Mouse (Mus musculus) thymus, postnatal 25 days (tissue): ENCODE data around the gene Wdr93.
"Not testable (repeated sequence)": the region's sequence is repeated elsewhere in the genome, so short reads cannot be mapped to it uniquely, and the experiment has no call there.

ENCODE experiments used
- DNase-seq: peaks from one replicate; pipeline ENCODE4 v3.0.0; 2022

Wdr93 gene

DNA sequence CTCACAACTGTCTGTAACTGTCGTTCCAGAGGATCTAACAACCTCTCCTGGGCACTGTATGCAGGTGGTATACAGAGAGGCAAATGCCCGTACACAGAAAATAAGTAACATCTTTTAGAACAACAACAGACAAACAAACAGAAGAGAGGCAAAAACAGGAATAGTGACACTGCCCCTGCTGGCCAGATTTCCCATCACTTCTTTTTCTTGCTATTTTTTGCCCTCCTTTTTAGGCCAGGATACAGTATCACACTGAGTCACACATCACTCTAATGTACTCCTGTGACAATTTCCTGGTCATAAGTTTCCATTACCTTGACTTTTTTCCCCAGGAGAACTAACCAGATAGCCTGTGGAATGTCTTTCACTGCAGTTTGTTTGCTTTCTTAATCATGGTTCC is 13.4 kb downstream of the Wdr93 start:
- DNase-seq: no peak

DNA sequence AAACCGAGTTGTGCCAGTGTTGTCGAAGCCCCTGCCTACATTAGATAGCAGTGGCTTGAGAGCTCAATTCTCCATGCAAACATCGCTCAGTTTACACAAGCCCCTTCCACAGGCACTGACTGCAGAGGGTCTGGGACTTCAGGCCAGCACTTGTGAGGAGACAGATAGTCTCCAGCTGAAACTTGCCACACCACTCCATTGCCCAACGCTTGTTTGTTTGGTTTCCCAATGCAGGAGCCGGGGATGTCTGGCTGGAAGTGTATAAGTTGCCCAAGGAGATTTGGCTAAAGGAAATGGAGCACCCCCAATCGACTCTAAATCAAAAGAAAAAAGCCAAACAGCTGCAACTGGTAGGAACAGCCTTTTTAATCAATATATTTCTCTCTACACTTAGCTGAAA is 15.2 kb downstream of the Wdr93 start:
- DNase-seq: no peak

DNA sequence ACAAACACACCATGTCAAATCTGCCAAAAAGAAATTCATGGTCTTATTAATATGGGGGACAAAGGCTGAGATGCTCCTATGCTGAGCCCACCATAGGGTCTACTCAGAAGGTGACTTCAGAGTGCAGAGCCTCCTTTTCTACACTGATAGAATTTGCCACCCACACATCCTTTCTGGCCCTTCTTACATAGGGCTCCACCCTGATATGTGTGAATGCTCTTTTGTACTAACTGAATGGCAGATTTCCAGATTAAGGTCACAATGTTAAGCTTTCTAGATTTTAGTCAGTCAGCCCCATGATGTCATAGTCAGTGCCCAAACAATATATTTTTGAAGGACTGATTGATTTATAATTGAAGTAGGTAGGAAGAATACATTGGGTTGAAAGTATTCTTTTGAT is 16.8 kb downstream of the Wdr93 start:
- no peak for DNase-seq

DNA sequence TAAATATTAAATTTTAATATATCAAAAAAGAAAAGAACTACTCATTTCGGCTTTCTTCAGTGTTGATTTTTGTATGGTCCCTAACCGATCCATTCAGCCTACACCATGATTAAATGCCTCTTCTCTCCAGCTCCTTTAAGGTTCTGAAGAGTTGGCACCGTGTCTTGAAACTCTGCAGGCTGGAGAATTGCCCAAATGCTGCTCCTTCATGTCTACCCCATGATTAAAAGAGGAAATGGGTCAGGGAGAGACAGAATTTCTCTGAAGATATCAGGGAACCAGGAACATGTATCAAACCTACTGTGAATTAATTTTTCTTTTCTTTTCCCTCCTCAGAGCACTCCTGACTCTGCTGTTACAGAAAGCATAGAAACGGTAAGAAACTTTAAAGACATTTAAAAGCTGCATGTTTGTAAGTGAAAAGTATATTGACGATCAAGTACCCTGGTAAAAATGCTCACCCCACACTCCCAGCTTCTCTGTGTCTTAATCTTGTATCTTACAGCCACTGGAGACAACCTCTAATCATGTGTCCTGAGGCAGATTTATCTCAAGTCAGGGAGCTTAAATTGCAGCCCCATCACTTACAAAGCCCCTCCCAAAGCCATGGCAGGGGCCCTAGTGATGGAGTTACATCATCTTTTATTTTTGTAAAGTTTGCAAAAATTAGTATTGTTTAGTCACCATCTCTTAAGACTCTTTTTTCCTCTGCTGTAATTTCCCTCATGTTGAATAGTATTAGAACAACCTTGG is 18.3 kb downstream of the Wdr93 start:
- no peak for DNase-seq

GRCm38 (mm10) chr7:79762106-79762505 is 19.1 kb downstream of the Wdr93 start:
- DNase-seq: no peak

DNA sequence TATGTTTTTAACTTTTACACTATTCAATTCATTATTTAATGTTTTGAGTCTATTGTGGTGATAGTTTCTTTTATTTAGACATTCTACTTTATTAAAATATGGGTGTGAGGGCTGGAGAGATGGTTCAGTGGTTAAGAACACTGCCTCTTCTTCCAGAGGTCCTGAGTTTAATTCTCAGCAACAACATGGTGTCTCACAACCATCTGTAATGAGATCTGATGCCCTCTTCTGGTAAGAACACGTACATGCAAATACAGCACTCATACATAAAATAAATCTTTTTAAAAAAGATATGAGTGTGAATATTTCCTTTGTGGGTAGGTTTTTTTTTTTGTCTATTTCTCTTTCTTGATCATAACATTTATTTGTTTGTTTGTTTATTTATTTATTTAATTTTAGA is 23.0 kb downstream of the Wdr93 start:
- no peak for DNase-seq

- DNase-seq: no peak
Measured at GRCm38 (mm10) chr7:79769664-79770063, 26.7 kb downstream of the Wdr93 start.

GRCm38 (mm10) chr7:79771561-79772512 is 28.9 kb downstream of the Wdr93 start:
- no peak for DNase-seq

GRCm38 (mm10) chr7:79780647-79781626 is 38.0 kb downstream of the Wdr93 start:
- DNase-seq: peak; percentile 60

GRCm38 (mm10) chr7:79781826-79782515 is 39.0 kb downstream of the Wdr93 start:
- no peak for DNase-seq

GRCm38 (mm10) chr7:79782516-79782855 is 39.5 kb downstream of the Wdr93 start:
- no peak for DNase-seq

DNA sequence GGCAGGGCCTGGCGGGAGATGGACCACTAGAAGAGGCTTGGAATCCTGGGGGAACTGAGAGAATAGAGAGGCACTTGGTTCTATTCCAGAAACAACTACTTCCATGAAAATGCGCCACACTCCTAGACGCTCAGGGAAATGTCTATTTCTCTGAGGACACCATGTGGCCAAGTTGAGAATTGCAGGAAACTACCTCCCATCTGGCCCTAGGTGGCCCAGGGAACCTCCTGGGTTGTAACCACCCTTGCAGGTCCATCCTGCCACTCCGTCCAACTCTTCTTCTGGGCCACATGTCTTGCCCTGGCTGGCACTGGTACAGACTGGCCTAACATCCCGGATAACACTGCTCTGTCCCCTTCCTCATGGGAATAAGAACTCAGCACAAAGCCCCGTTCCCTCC is 43.3 kb downstream of the Wdr93 start:
- DNase-seq: peak; percentile 57

GRCm38 (mm10) chr7:79789812-79790211 is 46.8 kb downstream of the Wdr93 start:
- not testable (repeated sequence) for DNase-seq

- DNase-seq: peak; percentile 41
Measured at GRCm38 (mm10) chr7:79792635-79793421, 49.9 kb downstream of the Wdr93 start.

- DNase-seq: no peak
Measured at GRCm38 (mm10) chr7:79793688-79794087, 50.7 kb downstream of the Wdr93 start, which contains the start of gene Mesp1. TSS of gene Mesp1 (minus strand) at chr7:79793788.

DNA sequence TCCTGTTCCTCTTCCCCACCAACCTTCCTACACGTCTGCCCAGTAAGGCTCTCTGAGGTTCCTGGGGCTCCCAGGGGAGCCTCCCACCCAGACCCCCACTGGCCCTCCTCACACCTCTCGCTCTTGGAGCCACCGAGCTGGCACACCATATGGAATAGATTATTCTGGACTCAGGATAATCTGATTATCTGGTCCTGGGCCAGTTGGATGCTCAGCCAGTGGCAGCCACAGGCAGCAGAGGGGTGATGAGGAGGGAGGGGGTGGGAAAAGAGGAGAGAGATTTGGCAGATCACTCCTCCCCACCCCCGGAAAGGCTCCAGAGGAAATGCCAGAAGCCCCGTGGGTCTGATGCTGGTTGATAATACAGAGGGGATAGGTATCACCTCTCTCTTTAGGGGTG is 55.6 kb downstream of the Wdr93 start:
- no peak for DNase-seq

- peak; percentile 64 for DNase-seq
Measured at GRCm38 (mm10) chr7:79799048-79799447, 56.1 kb downstream of the Wdr93 start.

- DNase-seq: no peak
Measured at GRCm38 (mm10) chr7:79799506-79799905, 56.5 kb downstream of the Wdr93 start.

- no peak for DNase-seq
Measured at GRCm38 (mm10) chr7:79800336-79800735, 57.4 kb downstream of the Wdr93 start.

GRCm38 (mm10) chr7:79801391-79801790 is 58.4 kb downstream of the Wdr93 start:
- DNase-seq: no peak

GRCm38 (mm10) chr7:79802037-79802436 is 59.1 kb downstream of the Wdr93 start:
- no peak for DNase-seq
